8 mouse cellular contexts compared by ENCODE assay signal in the genomic region with DNA sequence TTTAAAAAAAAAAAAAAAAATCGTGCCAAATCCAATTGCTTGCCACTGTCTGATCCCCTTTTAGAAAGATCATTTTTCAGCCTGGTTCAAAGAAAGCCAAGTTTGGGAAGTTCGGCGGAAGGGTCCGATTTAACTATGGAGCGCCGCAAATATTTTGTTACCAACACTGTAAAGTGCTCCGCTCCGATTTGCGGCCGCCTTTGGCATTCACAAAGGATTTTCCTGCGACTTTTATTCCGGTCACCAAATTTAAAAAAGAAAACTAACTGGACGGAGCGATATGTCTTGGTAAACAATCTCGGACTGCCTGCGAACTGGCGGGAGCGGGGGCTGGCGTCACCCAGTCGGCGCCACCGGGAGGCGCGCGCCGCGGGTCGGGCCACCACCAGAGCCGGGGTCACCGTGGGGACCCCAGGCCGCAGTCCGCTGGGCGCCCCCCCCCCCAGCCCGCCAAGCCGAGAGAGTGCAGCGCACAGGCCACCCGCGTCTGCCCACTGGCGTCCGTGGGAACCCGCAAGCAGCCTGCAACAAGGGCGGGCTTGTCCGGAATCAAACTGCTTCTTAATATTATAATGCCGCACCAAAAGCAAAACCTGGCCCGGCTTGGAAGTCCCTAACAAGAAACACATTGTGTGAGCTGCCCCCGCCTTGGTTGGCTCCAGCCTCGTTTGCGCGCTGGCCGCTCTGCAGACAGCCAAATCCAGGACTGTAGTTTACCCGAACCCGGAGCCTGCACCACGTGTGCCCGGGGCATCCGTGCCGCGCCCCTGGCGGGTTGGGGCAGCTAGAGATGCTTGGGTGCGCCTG. TPM values are rescaled to one million over a fixed set of nuclear protein-coding genes. Genes with fewer than 3 reads are reported as not detected.
DNase-seq lines count a peak whose midpoint lies in the region; ATAC-seq and TF ChIP-seq lines count a peak whose summit lies in the region.

No protein-coding gene starts in this region.

- H3K4me2 ChIP-seq in midbrain, embryonic 13.5 days (replicated peaks), result peak overlapping the region; percentile 94
- H3K4me2 ChIP-seq in stomach, postnatal 0 days (replicated peaks; ENCODE audit: low read depth), result peak overlapping the region; percentile 91

- TF ChIP-seq EP300 in stomach, postnatal 0 days (optimal IDR thresholded peaks at IDR 0.05), result no peak

- no peaks in the 10 kb centered on the region for H3K36me3 ChIP-seq in limb, embryonic 10.5 days
- H3K36me3 ChIP-seq in midbrain, embryonic 13.5 days, result no peaks in the 10 kb centered on the region
- no peaks in the 10 kb centered on the region for H3K36me3 ChIP-seq in stomach, postnatal 0 days (ENCODE audit: control insufficient read depth, insufficient read depth, low read length)

- peaks cover 58% of the 10 kb centered on the region for H3K4me1 ChIP-seq in limb, embryonic 10.5 days
- H3K4me1 ChIP-seq in midbrain, embryonic 13.5 days (replicated peaks), result peaks cover 48% of the 10 kb centered on the region
- H3K4me1 ChIP-seq in stomach, postnatal 0 days (replicated peaks; ENCODE audit: control insufficient read depth, insufficient read depth), result peaks cover 8% of the 10 kb centered on the region; the same call in 1 of the 2 replicates

- H3K27ac ChIP-seq in limb, embryonic 10.5 days, result peak overlapping the region; percentile 99
- H3K27ac ChIP-seq in midbrain, embryonic 13.5 days, result peak overlapping the region; percentile 92
- peak overlapping the region; percentile 98 for H3K27ac ChIP-seq in stomach, postnatal 0 days (replicated peaks)

- WGBS in limb, embryonic 10.5 days, result under 1% methylated on average over 59 of the region's 59 CpGs
- WGBS in midbrain, embryonic 13.5 days, result under 1% methylated on average over 57 of the region's 59 CpGs
- under 1% methylated on average over 54 of the region's 59 CpGs for WGBS in stomach, postnatal 0 days

- TF ChIP-seq CTCF in stomach, postnatal 0 days (IDR thresholded peaks at IDR 0.05; ENCODE audit: low read depth), result peak; percentile 29

- H3K9me3 ChIP-seq in limb, embryonic 10.5 days (replicated peaks), result no peaks in the 10 kb centered on the region
- H3K9me3 ChIP-seq in midbrain, embryonic 13.5 days, result no peaks in the 10 kb centered on the region
- no peaks in the 10 kb centered on the region for H3K9me3 ChIP-seq in stomach, postnatal 0 days (ENCODE audit: control insufficient read depth, low read length)

- ATAC-seq in midbrain, embryonic 13.5 days, result no peak
- no peak for ATAC-seq in stomach, postnatal 0 days (ENCODE audit: low FRiP score, low TSS enrichment)

- no peaks in the 10 kb centered on the region for H3K27me3 ChIP-seq in limb, embryonic 10.5 days (ENCODE audit: low read depth, poor library complexity, severe bottlenecking)
- H3K27me3 ChIP-seq in midbrain, embryonic 13.5 days, result 0 out of 2 replicates have a peak, but pooled peaks cover 4% of the 10 kb centered on the region
- no peaks in the 10 kb centered on the region for H3K27me3 ChIP-seq in stomach, postnatal 0 days (ENCODE audit: control insufficient read depth, insufficient read depth, low read length)

- peak; percentile 60 to 66 for DNase-seq in adrenal gland, adult 18-20 months (ENCODE audit: low spot score in 2 of 2)
- DNase-seq in adrenal gland, adult 8-10 months, result no peak
- DNase-seq in cerebellum, adult 9-10 months, result peak; percentile 36
- peak; percentile 32 for DNase-seq in gastrocnemius, adult 18-20 months (ENCODE audit: low spot score)
- DNase-seq in induced T-regulatory cell, adult 2 months (ENCODE audit: low read depth), result peak; percentile 50
- DNase-seq in limb, embryonic 10.5 days (ENCODE audit: low spot score), result peak; percentile 89
- DNase-seq in stomach, postnatal 0 days (ENCODE audit: low spot score), result peak; percentile 73

- H3K9ac ChIP-seq in midbrain, embryonic 13.5 days (replicated peaks), result peak overlapping the region; percentile 66
- peak overlapping the region; percentile 82 for H3K9ac ChIP-seq in stomach, postnatal 0 days (ENCODE audit: low read length)

- H3K4me3 ChIP-seq in limb, embryonic 10.5 days, result peak overlapping the region; percentile 79
- H3K4me3 ChIP-seq in midbrain, embryonic 13.5 days (replicated peaks), result peak overlapping the region; percentile 82
- H3K4me3 ChIP-seq in stomach, postnatal 0 days (ENCODE audit: low read depth, low read length), result peak overlapping the region; percentile 60

RNA-seq across cellular contexts. Expression of gene Id2, which starts 3.7 kb away (rescaled TPM):
- total RNA-seq in adrenal gland, adult 18-20 months (2021), result 100 to 1,000 TPM; 404 to 543 TPM
- total RNA-seq in adrenal gland, adult 8-10 months (2022), result 100 to 1,000 TPM; 302 to 463 (median 440) TPM
- total RNA-seq in gastrocnemius, adult 18-20 months (2021), result 1 to 10 TPM; 2.6 to 3.5 TPM
- 273 and 313 TPM in 2 replicates for polyA plus RNA-seq in limb, embryonic 10.5 days (2016; fragmentation: Nextera tagmentation; extraction: Ambion mirVana)
- 161 and 178 TPM in 2 replicates for polyA plus RNA-seq in midbrain, embryonic 13.5 days (2015; fragmentation: Nextera tagmentation; extraction: Ambion mirVana)
- polyA plus RNA-seq in stomach, postnatal 0 days (2015; fragmentation: Nextera tagmentation; extraction: Ambion mirVana), result 315 and 330 TPM in 2 replicates

Comparison
In these comparisons a context has a peak if more than half of its experiments do, and no peak if none do; other contexts are left out.
1. RNA of gene Id2, which starts 3.7 kb away (total RNA-seq): 404 to 543 TPM in adrenal gland, adult 18-20 months and 302 to 463 TPM in adrenal gland, adult 8-10 months; 2.6 to 3.5 TPM in gastrocnemius, adult 18-20 months; every median in the first group is over 10 times any median in the second.
2. Peak in every context shown above with its lines, with median percentiles within 50 percentile points of each other: H3K27ac ChIP-seq and H3K4me3 ChIP-seq.